Mouse (Mus musculus) v-Abl transformed pro-B cells (cell line): ENCODE results near the gene Ptgir.

Source experiments
- in situ Hi-C, 2 experiments: fragments of 400-800 bp; cut with MboI; formaldehyde crosslinking; loops; one replicate each; pipeline ENCODE4 v1.15.1; 2025; ENCODE audit not compliant: unreplicated experiment in 2 of 2

Ptgir gene

DNA sequence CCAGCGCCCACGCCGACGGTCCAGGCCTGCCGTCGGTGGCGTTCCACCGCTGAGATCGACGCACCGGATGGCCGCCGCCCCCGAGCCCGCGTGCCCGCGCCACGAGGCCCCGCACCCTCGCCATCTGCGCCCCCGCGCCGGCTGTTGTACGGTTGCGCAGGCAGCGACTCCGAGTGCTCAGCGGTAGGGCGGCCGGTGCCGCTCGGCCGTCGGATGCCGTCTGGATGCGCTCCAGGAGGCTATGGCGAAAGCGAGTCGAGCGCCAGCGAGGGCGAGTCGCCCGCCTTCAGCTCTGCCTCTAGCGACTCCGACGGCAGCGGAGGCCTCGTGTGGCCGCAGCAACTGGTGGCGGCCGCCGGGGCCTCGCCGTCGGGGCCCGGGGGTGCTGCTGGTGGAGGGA, 20.4 kb upstream of the Ptgir start:
- in situ Hi-C loops, result loop anchor here in 1 of 2 experiments (10.0 kb wide), 1 partner anchor 251 kb away; no protein-coding TSS in a partner anchor

DNA sequence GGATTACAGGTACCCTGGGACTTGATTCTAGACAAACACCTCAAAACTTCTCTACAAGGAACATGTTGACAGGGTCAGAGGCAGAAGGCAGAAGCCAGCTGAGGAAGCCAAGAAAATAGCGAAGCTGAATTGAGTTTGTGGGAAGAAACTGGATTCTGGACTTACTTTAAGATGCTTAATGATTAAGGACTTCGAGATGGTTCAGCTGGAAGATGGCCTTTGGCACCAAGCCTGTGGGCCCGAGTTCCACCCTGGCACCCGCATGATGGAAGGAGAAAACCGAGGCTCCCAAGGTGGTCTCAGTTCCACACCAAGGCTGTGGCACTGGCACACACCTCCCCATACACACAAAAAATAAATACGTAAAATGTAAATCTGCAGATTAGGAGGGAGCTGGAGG, 15.8 kb upstream of the Ptgir start:
- in situ Hi-C loops, result loop anchor here in 1 of 2 experiments (10.0 kb wide), 1 partner anchor 146 kb away; no protein-coding TSS in a partner anchor

DNA sequence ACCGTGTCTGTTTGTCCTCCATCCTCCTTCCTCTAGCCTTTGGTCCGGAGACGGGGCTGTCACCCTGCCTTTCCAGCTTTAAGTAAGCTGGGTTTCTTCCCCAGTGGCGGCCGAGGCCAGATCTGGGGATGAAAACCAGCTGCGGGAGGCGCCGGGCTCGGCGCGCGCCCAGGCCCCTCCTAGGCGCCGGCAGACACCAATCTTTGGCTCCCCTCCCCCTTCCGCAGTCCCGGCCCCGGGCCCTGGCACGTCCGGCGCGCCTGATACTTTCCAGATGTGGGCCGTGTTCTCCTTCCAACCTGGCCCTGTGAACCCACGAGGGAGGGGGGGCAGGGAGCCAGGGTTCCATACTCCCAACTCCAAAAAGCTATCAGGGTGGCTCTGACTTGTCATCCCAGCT, 15.3 kb upstream of the Ptgir start:
- in situ Hi-C loops, result loop anchor here in 1 of 2 experiments (10.0 kb wide), 1 partner anchor 146 kb away; no protein-coding TSS in a partner anchor

DNA sequence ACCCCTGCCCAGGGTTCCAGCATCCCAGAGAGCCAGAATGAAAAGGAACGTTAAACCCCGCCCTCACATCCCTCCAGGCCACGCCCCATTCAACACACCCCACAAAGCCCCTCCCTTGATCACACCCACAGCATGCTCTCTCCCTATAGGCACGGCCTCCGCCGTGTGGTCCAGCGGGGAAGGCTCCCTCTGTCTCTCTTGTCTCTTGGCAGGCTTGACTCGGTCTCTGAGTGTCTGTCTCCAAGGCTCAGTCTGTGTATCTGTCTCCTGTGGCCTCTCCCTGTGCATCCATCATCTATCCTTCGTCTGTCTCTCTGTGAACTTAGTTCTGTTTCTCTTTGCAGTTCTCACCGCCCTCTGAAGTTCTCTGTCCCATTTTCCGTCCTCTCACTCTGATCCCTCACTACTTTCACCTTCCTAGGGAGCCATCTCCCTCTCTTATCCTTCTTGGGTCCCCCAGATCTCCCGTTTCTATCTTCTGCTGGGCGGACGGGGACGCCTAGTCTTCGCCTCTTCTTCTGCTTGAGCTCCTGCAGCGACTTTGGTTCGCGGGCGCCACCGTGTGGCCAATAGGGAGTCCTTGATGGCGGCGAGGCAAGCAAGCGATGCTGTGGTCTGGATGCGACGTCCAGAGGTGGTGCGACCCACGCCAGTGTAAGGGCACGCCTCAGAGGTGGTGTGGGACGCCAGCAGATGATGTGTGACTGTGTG, 14.5 kb upstream of the Ptgir start, which contains the start of gene Gng8:
Gene Gng8 (plus strand): TSS at position 146 of the 711 bp plus-strand sequence.
- in situ Hi-C loops, result loop anchor here in 1 of 2 experiments (10.0 kb wide), 1 partner anchor 147 kb away; no protein-coding TSS in a partner anchor

DNA sequence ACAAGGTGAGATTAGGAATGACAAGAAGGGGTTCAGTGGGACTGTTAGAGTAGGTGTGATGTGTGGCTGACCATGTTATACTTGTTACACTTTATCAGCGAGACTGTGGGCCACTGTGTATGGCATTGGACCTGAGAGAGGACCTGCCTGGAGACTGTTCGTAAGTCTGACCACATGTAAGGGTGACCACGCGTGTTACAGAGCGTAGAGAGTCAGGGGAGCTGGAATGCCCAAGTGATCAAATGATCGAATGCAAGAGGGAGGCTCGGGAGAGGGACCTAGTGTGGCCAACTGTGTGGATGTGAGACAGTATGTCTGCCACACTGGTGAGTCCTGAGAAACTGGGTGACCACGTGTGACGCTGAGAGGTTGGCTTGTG, 13.9 kb upstream of the Ptgir start:
- in situ Hi-C loops, result loop anchor here in 1 of 2 experiments (10.0 kb wide), 1 partner anchor 148 kb away; no protein-coding TSS in a partner anchor

DNA sequence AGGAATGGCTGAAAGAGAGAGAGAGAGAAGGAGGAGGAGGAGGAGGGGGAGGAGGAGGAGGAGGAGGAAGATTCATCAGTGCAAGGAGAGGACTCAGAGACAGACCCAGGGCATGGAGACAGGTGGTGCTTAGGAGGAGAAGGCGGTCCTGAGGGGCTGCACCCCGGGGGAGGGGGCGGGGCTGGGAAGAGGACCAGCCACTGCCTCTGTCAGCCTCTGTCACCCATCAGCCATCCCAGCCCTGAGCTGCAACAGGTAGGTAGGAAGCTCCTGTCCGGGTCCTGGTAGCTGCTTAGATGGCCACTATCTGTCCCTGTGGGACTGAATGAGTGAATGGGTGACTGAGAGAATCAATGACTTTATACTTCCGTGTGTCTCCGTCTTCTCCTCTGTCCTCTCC, 12.7 kb upstream of the Ptgir start:
- in situ Hi-C loops, result loop anchor here in 1 of 2 experiments (10.0 kb wide), 1 partner anchor 149 kb away; no protein-coding TSS in a partner anchor

DNA sequence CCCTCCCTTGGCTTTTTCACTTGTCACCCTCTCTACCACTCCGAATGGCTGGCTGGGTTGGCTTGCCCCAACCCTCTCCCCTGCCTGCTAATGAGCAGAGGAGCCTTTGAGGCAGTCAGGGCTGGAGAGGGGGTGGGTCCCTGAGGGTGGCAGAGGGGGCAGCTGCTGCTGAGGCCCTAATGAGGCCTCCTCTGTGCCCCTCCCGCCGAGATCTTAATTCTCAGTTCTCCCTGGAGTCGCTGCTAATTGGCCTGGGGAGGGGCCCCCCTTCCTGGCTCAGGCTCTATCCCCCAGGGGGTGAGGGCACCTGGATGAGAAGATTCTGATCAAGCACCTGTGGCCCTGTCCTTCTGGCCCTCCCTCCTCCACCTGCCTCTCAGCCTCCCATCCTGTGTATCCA, 12.0 kb upstream of the Ptgir start:
- in situ Hi-C loops, result loop anchor here in 1 of 2 experiments (10.0 kb wide), 1 partner anchor 149 kb away; no protein-coding TSS in a partner anchor

DNA sequence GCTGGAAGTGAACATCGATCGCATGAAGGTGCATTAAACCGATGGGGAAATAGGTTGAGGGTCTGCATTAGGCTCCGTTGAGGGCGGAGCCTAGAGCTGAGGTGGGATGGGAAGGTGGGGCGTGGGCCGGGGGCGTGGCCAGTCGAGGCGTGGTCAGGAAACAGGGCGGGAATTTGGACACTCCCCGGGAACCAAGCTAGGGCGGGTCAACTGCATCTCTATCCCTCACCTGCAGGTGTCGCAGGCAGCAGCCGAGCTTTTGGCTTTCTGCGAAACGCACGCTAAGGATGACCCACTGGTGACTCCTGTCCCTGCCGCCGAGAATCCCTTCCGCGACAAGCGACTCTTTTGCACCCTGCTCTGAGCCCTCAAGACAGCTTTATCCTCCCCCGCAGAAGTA, 11.3 kb upstream of the Ptgir start:
- in situ Hi-C loops, result loop anchor here in 1 of 2 experiments (10.0 kb wide), 1 partner anchor 150 kb away; no protein-coding TSS in a partner anchor

DNA sequence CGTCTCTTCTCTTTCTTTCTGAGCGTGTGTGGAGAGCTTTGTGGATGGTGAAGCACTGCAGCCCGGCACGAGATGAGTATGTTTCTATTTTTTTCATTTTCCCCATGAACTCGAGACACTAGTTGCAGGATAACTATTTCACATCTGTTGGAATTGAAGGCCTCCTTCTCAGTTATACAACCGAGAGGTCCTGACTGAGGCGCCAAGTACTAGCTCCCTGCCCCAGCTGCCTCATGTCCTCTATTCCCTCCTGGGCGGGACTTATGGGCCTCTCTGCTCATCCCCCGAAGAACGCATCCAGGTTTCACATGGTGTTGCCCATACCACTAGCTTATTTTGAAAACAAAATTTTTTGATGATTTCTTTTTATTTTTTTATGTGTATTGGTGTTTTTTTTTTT, 10.8 kb upstream of the Ptgir start:
- in situ Hi-C loops, result loop anchor here in 1 of 2 experiments (10.0 kb wide), 1 partner anchor 151 kb away; no protein-coding TSS in a partner anchor

DNA sequence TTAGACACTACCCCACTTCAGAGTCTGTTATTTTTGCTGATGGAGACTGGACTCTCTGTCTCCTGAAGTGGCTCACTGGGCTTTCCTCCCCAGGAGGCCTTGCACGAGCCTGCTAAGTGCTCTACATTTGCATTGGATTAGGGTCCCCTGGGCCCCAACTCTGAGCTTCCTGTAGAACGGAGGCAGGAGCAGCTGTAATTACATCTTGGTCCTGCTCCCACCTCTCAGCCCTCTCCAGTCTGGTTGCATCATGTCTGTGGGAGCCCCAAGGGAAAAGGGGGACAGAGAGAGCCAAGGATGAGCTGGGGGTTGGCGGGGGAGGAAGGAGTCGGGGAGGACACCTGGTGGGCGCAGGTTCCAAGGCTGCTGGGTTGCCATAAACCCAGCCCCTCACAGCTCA, 5.8 kb upstream of the Ptgir start:
- in situ Hi-C loops, result loop anchor here in 1 of 2 experiments (10.0 kb wide), 1 partner anchor 276 kb away; no protein-coding TSS in a partner anchor

DNA sequence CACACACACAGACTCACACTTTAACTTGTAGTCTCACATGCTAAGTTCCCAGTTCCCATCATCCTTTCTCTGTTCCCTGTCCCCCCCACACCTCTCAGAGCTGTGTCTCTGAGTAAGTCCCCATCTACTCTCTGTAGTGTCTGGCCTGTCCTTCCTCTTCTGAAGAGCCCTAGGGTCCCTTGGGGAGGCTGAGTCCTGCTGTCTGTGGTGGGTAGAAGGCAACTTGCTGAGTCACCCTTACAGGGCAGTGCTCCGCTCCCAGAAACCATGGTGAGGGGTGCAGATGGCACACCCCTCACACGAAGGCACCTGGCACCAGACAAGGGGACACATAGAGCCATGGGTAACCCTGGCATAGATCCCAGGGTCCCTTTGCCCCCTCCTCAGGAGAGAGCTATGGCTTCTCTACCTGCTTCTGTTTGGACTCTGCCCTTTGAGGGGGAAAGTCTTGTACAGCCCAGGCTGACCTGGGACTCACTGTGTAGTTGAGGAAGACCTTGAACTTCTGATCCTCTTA, 2.8 kb upstream of the Ptgir start:
- in situ Hi-C loops, result loop anchor here in 1 of 2 experiments (10.0 kb wide), 1 partner anchor 279 kb away; no protein-coding TSS in a partner anchor

DNA sequence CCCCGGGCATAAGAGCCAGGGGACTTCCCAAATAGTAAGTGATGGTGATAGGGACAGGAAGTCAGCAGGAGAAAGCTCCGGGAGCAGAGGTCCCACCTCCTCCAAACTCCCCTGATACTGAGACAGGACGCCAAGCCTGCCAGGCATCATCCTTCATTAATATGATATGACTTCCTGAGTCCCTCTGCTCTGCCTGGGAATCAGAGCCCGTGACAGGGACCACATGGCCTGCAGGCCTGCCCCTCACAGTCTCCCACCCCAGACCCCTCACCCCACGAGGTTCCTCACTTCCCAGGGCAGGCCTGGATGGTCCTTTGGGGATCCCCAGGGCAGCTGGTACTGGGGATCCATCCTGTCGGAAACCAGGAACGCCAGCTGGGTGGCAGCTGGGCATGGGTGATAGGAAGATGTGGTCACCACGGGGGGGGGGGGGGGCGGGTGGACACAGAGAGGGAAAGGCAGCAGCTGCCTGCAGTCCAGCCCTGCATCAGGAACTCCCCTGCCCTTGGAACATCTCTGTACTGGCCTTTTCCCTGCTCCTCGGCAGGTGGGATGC, 2.1 kb upstream of the Ptgir start:
- in situ Hi-C loops, result loop anchor here in 1 of 2 experiments (10.0 kb wide), 1 partner anchor 279 kb away; no protein-coding TSS in a partner anchor

DNA sequence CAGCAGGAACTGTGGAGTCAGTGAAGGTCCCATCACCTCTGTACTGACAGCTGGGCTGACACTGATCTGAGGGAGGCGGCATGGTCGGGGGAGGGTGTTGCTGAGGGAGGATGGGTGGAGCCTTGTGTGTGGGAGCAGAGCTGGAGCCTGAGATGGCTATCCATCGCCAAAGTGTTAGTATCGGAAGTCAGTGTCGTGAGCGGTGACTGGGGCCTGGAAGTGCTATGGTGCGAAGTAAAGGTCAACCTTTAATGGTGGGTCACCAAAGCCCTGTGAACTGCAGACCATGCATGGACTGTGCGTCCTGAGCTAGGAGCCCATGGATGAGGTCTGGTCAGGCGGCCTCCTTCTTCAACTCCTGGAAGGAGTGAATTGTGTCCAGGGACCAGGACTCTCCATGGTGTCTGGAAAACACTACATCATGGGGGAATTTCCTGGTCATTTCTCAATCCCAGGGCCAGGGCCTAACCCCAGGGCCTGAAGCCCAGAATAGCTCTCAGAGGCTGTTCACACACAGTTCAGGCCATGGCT, 734 bp upstream of the Ptgir start:
- in situ Hi-C loops, result loop anchor here in 1 of 2 experiments (5.0 to 10.0 kb wide), 2 partner anchors 78 to 281 kb away; no protein-coding TSS in a partner anchor

DNA sequence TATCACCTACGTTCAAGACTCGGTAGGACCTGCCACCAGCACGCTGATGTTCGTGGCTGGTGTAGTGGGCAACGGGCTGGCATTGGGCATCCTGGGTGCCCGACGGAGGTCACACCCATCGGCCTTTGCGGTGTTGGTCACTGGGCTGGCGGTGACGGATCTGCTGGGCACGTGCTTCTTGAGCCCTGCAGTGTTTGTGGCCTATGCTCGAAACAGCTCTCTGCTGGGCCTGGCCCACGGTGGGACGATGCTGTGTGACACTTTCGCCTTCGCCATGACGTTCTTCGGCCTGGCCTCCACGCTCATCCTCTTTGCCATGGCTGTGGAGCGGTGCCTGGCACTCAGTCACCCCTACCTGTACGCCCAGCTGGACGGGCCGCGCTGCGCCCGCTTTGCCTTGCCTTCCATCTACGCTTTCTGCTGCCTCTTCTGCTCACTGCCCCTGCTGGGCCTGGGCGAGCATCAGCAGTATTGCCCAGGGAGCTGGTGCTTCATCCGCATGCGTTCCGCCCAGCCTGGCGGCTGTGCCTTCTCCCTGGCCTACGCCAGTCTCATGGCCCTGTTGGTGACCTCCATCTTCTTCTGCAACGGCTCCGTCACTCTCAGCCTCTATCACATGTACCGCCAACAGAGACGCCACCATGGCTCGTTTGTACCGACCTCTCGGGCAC, 734 bp downstream of the Ptgir start:
- in situ Hi-C loops, result loop anchor here in 1 of 2 experiments (5.0 to 10.0 kb wide), 2 partner anchors 80 to 282 kb away; no protein-coding TSS in a partner anchor

DNA sequence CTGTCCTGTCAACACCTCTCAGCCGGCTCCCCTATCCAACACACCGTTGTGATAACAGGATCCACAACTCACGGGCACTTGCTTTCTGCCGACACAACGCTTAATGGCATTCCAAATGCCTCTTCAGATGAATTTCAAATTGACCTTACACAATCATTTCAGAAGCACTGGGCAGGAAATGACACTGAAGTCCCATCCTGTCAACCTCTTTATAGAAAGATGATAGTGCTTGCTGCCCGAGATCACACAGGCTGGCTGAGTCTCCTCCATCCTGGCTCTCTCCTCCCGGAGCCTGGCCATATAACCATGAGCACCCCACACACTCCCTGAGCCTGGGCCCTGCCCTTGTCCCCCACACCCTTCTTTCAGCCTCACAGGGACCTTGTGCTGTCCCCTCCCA, 1.6 kb downstream of the Ptgir start:
- in situ Hi-C loops, result loop anchor here in 1 of 2 experiments (5.0 to 10.0 kb wide), 2 partner anchors 81 to 283 kb away; no protein-coding TSS in a partner anchor

DNA sequence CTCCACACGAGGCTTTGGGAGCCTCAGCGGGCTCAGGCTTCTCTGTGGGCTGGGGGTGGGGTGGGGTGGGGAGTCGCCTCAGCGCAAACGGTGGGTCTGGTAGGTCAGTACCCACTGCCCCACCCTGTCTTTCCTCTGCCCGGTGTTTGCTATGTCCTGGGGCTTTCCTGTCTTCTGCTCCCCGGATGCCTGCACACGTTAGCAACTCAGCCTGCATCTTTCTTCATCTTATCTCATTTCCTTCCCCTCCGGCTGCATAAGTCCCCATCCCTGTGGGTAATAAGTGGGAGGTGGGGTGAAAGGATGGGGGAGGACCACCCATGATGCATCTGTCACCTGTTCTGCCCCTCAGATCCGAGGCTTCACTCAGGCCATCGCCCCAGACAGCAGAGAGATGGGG, 2.1 kb downstream of the Ptgir start:
- in situ Hi-C loops, result loop anchor here in 1 of 2 experiments (5.0 to 10.0 kb wide), 2 partner anchors 81 to 284 kb away; no protein-coding TSS in a partner anchor

DNA sequence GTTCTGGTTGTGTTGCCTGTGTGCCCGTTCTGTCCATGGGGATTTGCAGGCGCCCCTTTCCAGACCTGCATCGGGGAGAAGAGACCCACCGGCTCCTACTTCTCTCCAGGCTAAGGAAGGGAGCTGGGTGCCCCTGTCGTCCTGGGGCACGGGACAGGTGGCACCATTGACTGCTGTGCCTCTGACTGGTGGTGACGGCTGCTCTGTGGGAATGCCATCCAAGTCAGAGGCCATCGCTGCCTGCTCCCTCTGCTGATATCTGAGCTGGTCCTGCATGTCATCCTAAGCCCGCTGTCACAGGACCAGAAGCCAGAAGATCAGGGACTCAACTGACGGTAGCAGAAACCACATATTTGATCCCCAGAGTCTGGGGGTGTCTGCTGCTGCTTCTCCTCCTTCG, 2.6 kb downstream of the Ptgir start:
- in situ Hi-C loops, result loop anchor here in 1 of 2 experiments (5.0 to 10.0 kb wide), 2 partner anchors 82 to 284 kb away; no protein-coding TSS in a partner anchor

DNA sequence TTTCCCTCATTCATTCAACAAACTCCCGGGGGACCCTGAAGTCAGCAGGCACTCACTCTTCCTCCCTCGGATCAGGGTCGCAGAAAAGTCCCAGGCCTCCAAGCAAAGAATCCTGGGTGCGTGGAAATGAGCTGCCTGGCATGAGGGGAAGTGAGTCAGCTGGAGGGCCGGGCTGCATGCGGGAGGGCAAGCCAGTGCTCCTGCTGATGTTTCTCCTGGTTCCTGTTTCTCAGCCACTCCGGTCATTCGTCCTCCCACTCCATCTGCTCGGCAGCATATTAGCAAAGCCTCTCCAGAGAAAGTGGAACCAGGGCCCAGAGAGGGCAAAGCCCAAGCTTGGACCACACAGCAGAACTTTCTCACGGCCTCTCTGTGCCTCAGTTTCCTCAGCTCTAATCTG, 3.6 kb downstream of the Ptgir start:
- in situ Hi-C loops, result loop anchor here (5.0 to 10.0 kb wide), 3 partner anchors 83 to 285 kb away; no protein-coding TSS in a partner anchor

DNA sequence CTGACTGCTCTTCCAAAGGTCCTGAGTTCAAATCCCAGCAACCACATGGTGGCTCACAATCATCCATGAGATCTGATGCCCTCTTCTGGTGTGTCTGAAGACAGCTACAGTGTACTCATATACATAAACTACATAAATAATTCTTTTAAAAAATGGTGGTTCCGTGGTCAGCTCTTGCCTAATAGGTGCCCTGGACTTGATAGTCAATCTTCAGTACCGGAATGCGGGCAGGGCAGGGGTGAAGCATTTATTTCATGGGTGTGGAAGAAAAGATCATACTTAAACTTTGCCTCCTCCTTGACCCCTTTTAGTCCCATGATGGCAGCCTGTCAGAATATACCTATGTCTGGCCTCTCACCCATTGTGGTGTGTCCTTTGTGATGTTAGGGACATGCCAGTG, 5.6 kb downstream of the Ptgir start:
- in situ Hi-C loops, result loop anchor here in 1 of 2 experiments (5.0 kb wide), 1 partner anchor 275 kb away; no protein-coding TSS in a partner anchor
